Mouse (Mus musculus) activated CD4-positive, CD25-positive, alpha-beta regulatory T cell (primary cell): ENCODE results near the gene Zfp462. TPM values are rescaled to one million over a fixed set of nuclear protein-coding genes. Genes with fewer than 3 reads are reported as not detected.

ENCODE experiments used
- polyA plus RNA-seq, 2 experiments: library from polyadenylated mRNA; unstranded; fragments of 100-300 nt; shearing (Covaris generic); gene quantifications; one replicate each; pipeline ENCODE4 v1.2.1; 2017

Gene Zfp462
- under 1 TPM in 1 of 2 experiments, not detected in 1; 0.07 TPM for polyA plus RNA-seq

DNA sequence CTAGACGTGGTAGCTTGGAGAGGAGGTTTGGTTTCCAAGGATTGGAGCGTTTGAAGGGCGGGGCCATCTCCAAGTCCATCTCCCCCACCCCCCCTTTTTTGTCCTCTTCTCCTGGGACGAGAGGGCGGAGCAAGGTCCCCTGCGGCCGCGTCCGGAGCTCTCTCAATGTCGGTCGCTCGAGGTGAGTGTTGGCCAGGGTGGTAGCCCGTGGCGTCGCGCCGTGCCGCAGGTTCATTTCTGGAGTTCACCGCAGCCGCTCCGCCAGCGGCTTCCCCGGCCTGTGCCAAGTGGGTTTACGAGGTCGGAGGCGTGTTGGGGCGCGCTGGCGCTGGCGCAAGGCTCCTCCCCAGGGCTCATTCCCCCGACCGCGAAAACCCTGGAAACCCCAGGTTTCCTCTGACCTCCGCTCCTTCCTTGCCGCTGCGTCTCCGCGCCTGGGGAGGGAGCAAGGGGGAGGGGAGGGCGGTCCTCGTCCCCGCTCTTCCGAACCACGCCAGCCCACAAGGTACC is at the start of gene Zfp462:
Gene Zfp462, plus strand, starts transcription at position 128 of the 510 bp plus-strand sequence.

